Mouse (Mus musculus) brain, embryonic 18.5 days (tissue): ENCODE results near the gene Kdm1b.

Experiments
- DNase-seq: peaks from one replicate; pipeline ENCODE4 v3.0.0-alpha.2; 2012; ENCODE audit warnings: low read depth, low spot score

Gene Kdm1b

GRCm38 (mm10) chr13:47043030-47043680 lies at the start of gene Kdm1b:
Gene Kdm1b (plus strand): TSS chr13:47043499.
- peak; percentile 89 for DNase-seq

- DNase-seq = no peak
Measured at GRCm38 (mm10) chr13:46997355-46997754, 45.9 kb upstream of the Kdm1b start.

- no peak for DNase-seq
Measured at GRCm38 (mm10) chr13:46999498-46999897, 43.8 kb upstream of the Kdm1b start.

GRCm38 (mm10) chr13:47001590-47001989 lies 41.7 kb upstream of the Kdm1b start:
- no peak for DNase-seq

GRCm38 (mm10) chr13:47013740-47014139 lies 29.6 kb upstream of the Kdm1b start:
- no peak for DNase-seq

GRCm38 (mm10) chr13:47014334-47015194 lies 28.7 kb upstream of the Kdm1b start, which contains the start of gene Nhlrc1:
Gene Nhlrc1 (minus strand): TSS chr13:47014850.
- peak; percentile 39 for DNase-seq

GRCm38 (mm10) chr13:47015195-47015501 lies 28.2 kb upstream of the Kdm1b start:
- no peak for DNase-seq

- no peak for DNase-seq
Measured at GRCm38 (mm10) chr13:47017259-47017658, 26.0 kb upstream of the Kdm1b start.

GRCm38 (mm10) chr13:47019774-47020173 lies 23.5 kb upstream of the Kdm1b start:
- DNase-seq = no peak

- DNase-seq = no peak
Measured at GRCm38 (mm10) chr13:47020798-47021197, 22.5 kb upstream of the Kdm1b start.

- no peak for DNase-seq
Measured at GRCm38 (mm10) chr13:47030376-47031107, 12.8 kb upstream of the Kdm1b start.

- no peak for DNase-seq
Measured at GRCm38 (mm10) chr13:47033602-47034001, 9.7 kb upstream of the Kdm1b start.

GRCm38 (mm10) chr13:47037946-47038345 lies 5.4 kb upstream of the Kdm1b start:
- DNase-seq = no peak

GRCm38 (mm10) chr13:47040061-47040460 lies 3.2 kb upstream of the Kdm1b start:
- no peak for DNase-seq

GRCm38 (mm10) chr13:47042024-47042633 lies 1.2 kb upstream of the Kdm1b start:
- no peak for DNase-seq

- no peak for DNase-seq
Measured at GRCm38 (mm10) chr13:47043833-47044616, 726 bp downstream of the Kdm1b start.

GRCm38 (mm10) chr13:47044617-47044947 lies 1.3 kb downstream of the Kdm1b start, which contains the start of gene Tpmt:
Gene Tpmt (minus strand): TSS chr13:47044737.
- DNase-seq = no peak

GRCm38 (mm10) chr13:47047996-47048395 lies 4.7 kb downstream of the Kdm1b start:
- no peak for DNase-seq

GRCm38 (mm10) chr13:47050009-47050408 lies 6.7 kb downstream of the Kdm1b start:
- DNase-seq = no peak

GRCm38 (mm10) chr13:47053971-47054370 lies 10.7 kb downstream of the Kdm1b start:
- DNase-seq = no peak

- DNase-seq = no peak
Measured at GRCm38 (mm10) chr13:47056126-47056525, 12.8 kb downstream of the Kdm1b start.
